Mouse (Mus musculus): ENCODE results near the gene Fkbp3.

DNA sequence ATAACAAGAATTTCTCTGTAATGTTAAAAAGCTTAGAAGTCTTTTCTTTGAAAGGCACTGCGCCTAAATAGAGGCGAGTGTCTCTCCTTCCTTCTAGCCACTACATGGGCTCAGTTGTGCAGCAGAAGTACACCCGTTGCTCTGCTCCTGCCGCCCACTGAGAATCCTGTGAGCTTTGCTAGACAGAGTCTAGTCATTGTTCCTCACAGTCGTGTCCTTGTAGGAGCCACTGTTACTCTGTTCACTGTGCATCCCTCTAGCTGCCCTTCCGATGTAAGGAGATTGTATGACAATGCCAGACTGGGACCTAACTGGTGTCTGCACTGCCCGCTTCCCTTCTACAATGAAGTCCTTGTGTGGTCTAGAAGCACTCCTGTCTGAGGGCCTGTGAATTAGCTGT is 45.2 kb upstream of the Fkbp3 start:
- no peak for TF ChIP-seq BHLHE40 (IDR thresholded peaks at IDR 0.05; ENCODE audit: borderline replicate concordance, low read depth, low read length)
- TF ChIP-seq ZMIZ1 (IDR thresholded peaks at IDR 0.05; ENCODE audit: low read depth, low read length), result no peak
- TF ChIP-seq CTCF (IDR thresholded peaks at IDR 0.05 in 2 of 3, conservative IDR thresholded peaks at IDR 0.05 in 1 of 3; ENCODE audit: control insufficient read depth in 1 of 3, insufficient read depth in 1 of 3, low read depth in 2 of 3, low read length in 3 of 3, poor library complexity in 1 of 3, severe bottlenecking in 1 of 3), result no peak
- TF ChIP-seq POLR2A (IDR thresholded peaks at IDR 0.05; ENCODE audit: control insufficient read depth in 1 of 2, insufficient read depth in 1 of 2, low read depth in 1 of 2, low read length in 2 of 2, poor library complexity in 1 of 2), result no peak
- TF ChIP-seq EP300 (IDR thresholded peaks at IDR 0.05; ENCODE audit: low read depth in 1 of 2, low read length in 2 of 2), result no peak
- no peak for TF ChIP-seq ELF1 (IDR thresholded peaks at IDR 0.05; ENCODE audit: low read depth, low read length)
- TF ChIP-seq ZKSCAN1 (IDR thresholded peaks at IDR 0.05; ENCODE audit: low read depth, low read length), result no peak
- TF ChIP-seq MYC (IDR thresholded peaks at IDR 0.05; ENCODE audit: low read depth, low read length), result no peak

Measured in MEL (cell line).